Mouse (Mus musculus): Measurements from ENCODE around the gene Sdad1.

The Sdad1 gene

GRCm38 (mm10) chr5:92312046-92312715 is 1.9 kb upstream of the Sdad1 start:
- DNase-seq: peak; percentile 94 to 95

- no peak for DNase-seq
Observed at GRCm38 (mm10) chr5:92304291-92304690, 6.0 kb downstream of the Sdad1 start.

GRCm38 (mm10) chr5:92302149-92302840 is 8.0 kb downstream of the Sdad1 start:
- DNase-seq: no peak

GRCm38 (mm10) chr5:92294525-92294924 is 15.8 kb downstream of the Sdad1 start:
- DNase-seq: no peak

GRCm38 (mm10) chr5:92291652-92292414 is 18.4 kb downstream of the Sdad1 start:
- no peak for DNase-seq

GRCm38 (mm10) chr5:92287840-92288239 is 22.4 kb downstream of the Sdad1 start:
- DNase-seq: no peak

- DNase-seq: no peak
Observed at GRCm38 (mm10) chr5:92283107-92283506, 27.2 kb downstream of the Sdad1 start.

GRCm38 (mm10) chr5:92282571-92282970 is 27.7 kb downstream of the Sdad1 start:
- DNase-seq: no peak

GRCm38 (mm10) chr5:92278942-92279537 is 31.2 kb downstream of the Sdad1 start:
- DNase-seq: no peak

GRCm38 (mm10) chr5:92277437-92278394 is 32.6 kb downstream of the Sdad1 start, which contains the start of gene Naaa:
TSS of gene Naaa (minus strand) at chr5:92278170.
- DNase-seq: peak; percentile 86 to 91

GRCm38 (mm10) chr5:92270496-92270895 is 39.8 kb downstream of the Sdad1 start:
- DNase-seq: no peak

GRCm38 (mm10) chr5:92263761-92264359 is 46.4 kb downstream of the Sdad1 start:
- DNase-seq: peak in 1 of 2 experiments; percentile 54

GRCm38 (mm10) chr5:92262646-92263045 is 47.6 kb downstream of the Sdad1 start:
- DNase-seq: no peak

- DNase-seq: peak in 1 of 2 experiments; percentile 33
Observed at GRCm38 (mm10) chr5:92256218-92256617, 54.1 kb downstream of the Sdad1 start, which contains the start of gene Ppef2. TSS of gene Ppef2 (minus strand) at chr5:92256278.

- no peak for DNase-seq
Observed at GRCm38 (mm10) chr5:92254476-92254875, 55.8 kb downstream of the Sdad1 start.

- DNase-seq: peak; percentile 41
Observed at GRCm38 (mm10) chr5:92252797-92253343, 57.4 kb downstream of the Sdad1 start.

GRCm38 (mm10) chr5:92252031-92252430 is 58.2 kb downstream of the Sdad1 start:
- no peak for DNase-seq

GRCm38 (mm10) chr5:92248614-92249013 is 61.7 kb downstream of the Sdad1 start:
- no peak for DNase-seq

- DNase-seq: no peak
Observed at GRCm38 (mm10) chr5:92245483-92245882, 64.8 kb downstream of the Sdad1 start.

GRCm38 (mm10) chr5:92244900-92245299 is 65.4 kb downstream of the Sdad1 start:
- DNase-seq: no peak

- no peak for DNase-seq
Observed at GRCm38 (mm10) chr5:92240769-92241168, 69.5 kb downstream of the Sdad1 start.
